Comparison of ENCODE assay signal across 7 mouse cellular contexts in genomic region chr6:87101281-87101954, GRCm38 (mm10). TPM values are rescaled to one million over a fixed set of nuclear protein-coding genes. Genes with fewer than 3 reads are reported as not detected.
DNase-seq lines count a peak whose midpoint lies in the region; ATAC-seq and TF ChIP-seq lines count a peak whose summit lies in the region.

No protein-coding gene starts in this region.

- TF ChIP-seq POLR2A in small intestine, adult 2 months (IDR thresholded peaks at IDR 0.05; ENCODE audit: low read depth, low read length) = no peak

- H3K4me1 ChIP-seq in embryonic facial prominence, embryonic 10.5 days = peaks cover 31% of the 10 kb centered on the region
- peaks cover 33% of the 10 kb centered on the region for H3K4me1 ChIP-seq in limb, embryonic 10.5 days
- peaks cover 5% of the 10 kb centered on the region; the same call in 1 of the 2 replicates for H3K4me1 ChIP-seq in midbrain, embryonic 13.5 days (replicated peaks)
- 0 out of 2 replicates have a peak, but pooled peaks cover 3% of the 10 kb centered on the region for H3K4me1 ChIP-seq in small intestine, adult 2 months (ENCODE audit: control insufficient read depth, insufficient read depth, insufficient read length, low read length)

- peak overlapping the region; percentile 44 for H3K4me3 ChIP-seq in embryonic facial prominence, embryonic 10.5 days
- H3K4me3 ChIP-seq in limb, embryonic 10.5 days = peak overlapping the region; percentile 36
- peak overlapping the region; percentile 29 for H3K4me3 ChIP-seq in midbrain, embryonic 13.5 days (replicated peaks)
- peak overlapping the region; percentile 37 for H3K4me3 ChIP-seq in small intestine, adult 2 months (ENCODE audit: low read depth, low read length)

- H3K27ac ChIP-seq in embryonic facial prominence, embryonic 10.5 days (replicated peaks) = peak overlapping the region; percentile 76
- H3K27ac ChIP-seq in limb, embryonic 10.5 days = peak overlapping the region; percentile 81
- no peak overlapping the region for H3K27ac ChIP-seq in midbrain, embryonic 13.5 days
- H3K27ac ChIP-seq in small intestine, adult 2 months (ENCODE audit: insufficient read depth, low read depth, low read length) = no peak overlapping the region

- peak; percentile 78 for ATAC-seq in midbrain, embryonic 13.5 days

- peak; percentile 67 for TF ChIP-seq CTCF in small intestine, adult 2 months (IDR thresholded peaks at IDR 0.05; ENCODE audit: extremely low read depth, insufficient read length, insufficient replicate concordance, low read depth, low read length)

- peak; percentile 93 for DNase-seq in adrenal gland, postnatal 14 days
- peak; percentile 87 for DNase-seq in embryonic facial prominence, embryonic 10.5 days (ENCODE audit: low spot score)
- peak; percentile 78 to 94 for DNase-seq in heart, adult 18-20 months
- DNase-seq in kidney, adult 18-20 months = peak; percentile 89
- DNase-seq in limb, embryonic 10.5 days (ENCODE audit: low spot score) = peak; percentile 89

- 12% methylated on average over 12 of the region's 12 CpGs for WGBS in embryonic facial prominence, embryonic 10.5 days
- WGBS in limb, embryonic 10.5 days = 13% methylated on average over 12 of the region's 12 CpGs
- WGBS in midbrain, embryonic 13.5 days = 13% methylated on average over 12 of the region's 12 CpGs
- 9% methylated on average over 12 of the region's 12 CpGs for WGBS in small intestine, adult 2 months

- no peaks in the 10 kb centered on the region for H3K9me3 ChIP-seq in embryonic facial prominence, embryonic 10.5 days
- no peaks in the 10 kb centered on the region for H3K9me3 ChIP-seq in limb, embryonic 10.5 days (replicated peaks)
- no peaks in the 10 kb centered on the region for H3K9me3 ChIP-seq in midbrain, embryonic 13.5 days

- H3K27me3 ChIP-seq in embryonic facial prominence, embryonic 10.5 days (replicated peaks; ENCODE audit: low read depth, poor library complexity, severe bottlenecking) = no peaks in the 10 kb centered on the region
- no peaks in the 10 kb centered on the region for H3K27me3 ChIP-seq in limb, embryonic 10.5 days (ENCODE audit: low read depth, poor library complexity, severe bottlenecking)
- no peaks in the 10 kb centered on the region for H3K27me3 ChIP-seq in midbrain, embryonic 13.5 days
- no peaks in the 10 kb centered on the region for H3K27me3 ChIP-seq in small intestine, adult 2 months (ENCODE audit: control insufficient read depth, insufficient read depth, low read length)

- peak overlapping the region; percentile 59 for H3K4me2 ChIP-seq in midbrain, embryonic 13.5 days (replicated peaks)

- no peaks in the 10 kb centered on the region for H3K36me3 ChIP-seq in embryonic facial prominence, embryonic 10.5 days (replicated peaks)
- H3K36me3 ChIP-seq in limb, embryonic 10.5 days = no peaks in the 10 kb centered on the region
- H3K36me3 ChIP-seq in midbrain, embryonic 13.5 days = no peaks in the 10 kb centered on the region
- H3K36me3 ChIP-seq in small intestine, adult 2 months (ENCODE audit: control insufficient read depth, insufficient read depth, low read length) = no peaks in the 10 kb centered on the region

- peak overlapping the region; percentile 49; the same call in 1 of the 2 replicates for H3K9ac ChIP-seq in midbrain, embryonic 13.5 days (replicated peaks)

RNA-seq across cellular contexts. Expression of gene D6Ertd527e, which starts 3.1 kb away (rescaled TPM):
- total RNA-seq in adrenal gland, postnatal 14 days (2021) = not detected in 2 replicates
- 0.12 TPM in 1 of 2 replicates, not detected in the other for polyA plus RNA-seq in embryonic facial prominence, embryonic 10.5 days (2016; fragmentation: Nextera tagmentation; extraction: Ambion mirVana)
- not detected for total RNA-seq in heart, adult 18-20 months (2021)
- 0.18 and 0.33 TPM in 2 replicates for polyA plus RNA-seq in limb, embryonic 10.5 days (2016; fragmentation: Nextera tagmentation; extraction: Ambion mirVana)
- 0.12 and 0.16 TPM in 2 replicates for polyA plus RNA-seq in midbrain, embryonic 13.5 days (2015; fragmentation: Nextera tagmentation; extraction: Ambion mirVana)
- 2.8 and 4.2 TPM in 2 replicates for polyA plus RNA-seq in small intestine, adult 2 months (2012; rRNA removed)

RNA-seq across cellular contexts. Expression of gene Gfpt1, which starts 58.8 kb away (rescaled TPM):
- 36.9 and 42.1 TPM in 2 replicates for total RNA-seq in adrenal gland, postnatal 14 days (2021)
- polyA plus RNA-seq in embryonic facial prominence, embryonic 10.5 days (2016; fragmentation: Nextera tagmentation; extraction: Ambion mirVana) = 17.0 and 17.5 TPM in 2 replicates
- total RNA-seq in heart, adult 18-20 months (2021) = 10 to 100 TPM; 16.9 to 20.8 TPM
- 14.5 and 20.7 TPM in 2 replicates for polyA plus RNA-seq in limb, embryonic 10.5 days (2016; fragmentation: Nextera tagmentation; extraction: Ambion mirVana)
- 20.1 and 20.5 TPM in 2 replicates for polyA plus RNA-seq in midbrain, embryonic 13.5 days (2015; fragmentation: Nextera tagmentation; extraction: Ambion mirVana)
- polyA plus RNA-seq in small intestine, adult 2 months (2012; rRNA removed) = 9.1 and 16.0 TPM in 2 replicates

Comparison
In these comparisons a context has a peak if more than half of its experiments do, and no peak if none do; other contexts are left out.
1. H3K27ac ChIP-seq: peak in embryonic facial prominence, embryonic 10.5 days (single experiment) and limb, embryonic 10.5 days (single experiment); none in midbrain, embryonic 13.5 days (single experiment) and small intestine, adult 2 months (single experiment).
2. Peak in every context shown above with its lines, with median percentiles within 50 percentile points of each other: DNase-seq and H3K4me3 ChIP-seq.